Mouse (Mus musculus) embryonic fibroblast, embryonic 13.5 days (primary cell): ENCODE measurements around the gene Arcn1.

Experiments used
- CTCF ChIP-seq: IDR thresholded peaks from 2 replicates; pipeline ENCODE4 v1.5.1; 2011; ENCODE audit warnings: mild to moderate bottlenecking, control low read depth, low read length, moderate library complexity, borderline replicate concordance; ENCODE audit not compliant: insufficient read depth
- POLR2A ChIP-seq: IDR thresholded peaks from 2 replicates; pipeline ENCODE4 v1.6.1; 2011; ENCODE audit warnings: low read depth, mild to moderate bottlenecking, control low read depth, low read length, moderate library complexity

DNA sequence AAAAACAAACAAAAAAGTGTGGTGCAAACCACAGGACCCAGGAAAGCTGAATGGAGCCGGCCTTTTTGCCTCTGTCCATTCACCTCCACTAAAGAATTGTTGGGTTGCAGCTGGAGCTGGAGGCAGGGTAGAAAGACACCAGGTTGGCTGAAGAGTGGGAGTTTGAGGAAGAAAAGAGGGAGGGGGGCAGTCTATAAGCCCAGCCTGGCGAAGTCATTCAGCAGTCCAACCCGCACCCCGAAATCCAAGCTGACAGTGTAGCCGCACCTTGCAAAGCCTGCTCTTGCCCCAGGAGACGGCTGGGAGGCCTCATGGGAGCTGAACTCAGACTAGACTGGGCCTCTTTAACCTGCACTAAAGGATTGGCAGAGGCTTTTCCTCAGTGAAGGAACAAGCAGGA lies 31.8 kb downstream of the Arcn1 start:
- TF ChIP-seq POLR2A (no peak), CTCF (no peak)
